Comparison of ENCODE assay signal across 14 mouse cellular contexts in genomic region chr5:42523116-42524113, GRCm38 (mm10).
DNase-seq lines count a peak whose midpoint lies in the region; ATAC-seq lines count a peak whose summit lies in the region.
"Had no signal": no experiment of that assay in that cellular context is flagged by ENCODE, and none has a peak within 500 bp of the region (broad histone marks: within the 10 kb centered on the region; RNA-seq: fewer than 3 reads in every experiment).

No protein-coding gene starts in this region.

- peak; percentile 94 for ATAC-seq in hindbrain, embryonic 13.5 days (ENCODE audit: low FRiP score)
- ATAC-seq in monocyte, adult 5-6 weeks (replicated peaks; ENCODE audit: insufficient number of reproducible peaks, low FRiP score, low TSS enrichment, poor library complexity, severe bottlenecking) = no peak
- ATAC-seq: Patski had no signal

- DNase-seq in retina, postnatal 1 day = peak; percentile 4
- DNase-seq in retina, embryonic 14.5 days (ENCODE audit: low spot score) = no peak
- DNase-seq in layer of hippocampus, postnatal 14 days (ENCODE audit: low spot score in 2 of 2) = peak; percentile 13 to 77
- no peak for DNase-seq in gastrocnemius, postnatal 4 days (ENCODE audit: low spot score in 2 of 2)
- DNase-seq in lung, adult 18-20 months = no peak
- DNase-seq: heart, postnatal 36 days; kidney, adult 8-10 months; spleen, adult 18-20 months had no signal

- no peak overlapping the region for H3K4me3 ChIP-seq in hindbrain, embryonic 13.5 days
- H3K4me3 ChIP-seq: heart, embryonic 10.5 days; lung, embryonic 15.5 days had no signal

- no peaks in the 10 kb centered on the region for H3K4me1 ChIP-seq in hindbrain, embryonic 13.5 days (replicated peaks)
- H3K4me1 ChIP-seq: heart, embryonic 10.5 days; lung, embryonic 15.5 days had no signal

- no peak overlapping the region for H3K9ac ChIP-seq in hindbrain, embryonic 13.5 days
- H3K9ac ChIP-seq: lung, embryonic 15.5 days had no signal

- H3K27me3 ChIP-seq in hindbrain, embryonic 13.5 days = no peaks in the 10 kb centered on the region
- H3K27me3 ChIP-seq: CH12.LX; lung, embryonic 15.5 days had no signal

- H3K36me3 ChIP-seq in hindbrain, embryonic 13.5 days = no peaks in the 10 kb centered on the region
- H3K36me3 ChIP-seq: heart, embryonic 10.5 days; lung, embryonic 15.5 days had no signal

- no peak overlapping the region for H3K4me2 ChIP-seq in hindbrain, embryonic 13.5 days
- H3K4me2 ChIP-seq: lung, embryonic 15.5 days had no signal

- H3K27ac ChIP-seq in hindbrain, embryonic 13.5 days = 0 out of 2 replicates have a peak overlapping the region, but pooled peaks have one; percentile 32
- H3K27ac ChIP-seq: heart, embryonic 10.5 days; lung, embryonic 15.5 days had no signal

- H3K9me3 ChIP-seq in hindbrain, embryonic 13.5 days = no peaks in the 10 kb centered on the region
- H3K9me3 ChIP-seq: heart, embryonic 10.5 days; lung, embryonic 15.5 days had no signal

- WGBS in hindbrain, embryonic 13.5 days = 40% methylated on average over 4 of the region's 4 CpGs

Comparison
In these comparisons a context has a peak if more than half of its experiments do, and no peak if none do; other contexts are left out.
1. DNase-seq: peak in retina, postnatal 1 day (single experiment) and layer of hippocampus, postnatal 14 days (2 of 2); none in retina, embryonic 14.5 days (single experiment), gastrocnemius, postnatal 4 days (0 of 2) and lung, adult 18-20 months (0 of 2).